In the genomic region with DNA sequence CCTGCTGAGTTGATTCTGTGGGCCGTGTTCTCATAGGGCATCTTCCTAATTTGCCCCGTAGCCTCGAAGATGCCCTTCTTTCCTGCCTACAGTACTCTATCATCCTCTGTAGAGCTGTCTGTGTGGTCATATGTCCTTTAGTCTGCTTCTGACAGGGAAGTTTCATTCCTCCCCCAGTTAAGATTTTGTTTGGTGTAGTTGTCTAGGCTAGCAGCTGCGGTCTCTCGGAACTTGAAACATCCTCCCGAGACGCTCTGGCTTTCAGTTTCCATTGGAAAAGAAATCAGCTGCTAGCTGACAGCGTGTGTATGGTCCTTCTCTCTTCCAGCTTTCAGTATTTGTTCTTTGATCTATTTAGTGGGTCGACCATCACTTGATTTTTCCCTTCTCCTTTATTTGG, we compare ENCODE assay signal across 24 mouse cellular contexts. TPM values are rescaled to one million over a fixed set of nuclear protein-coding genes. Genes with fewer than 3 reads are reported as not detected.
DNase-seq lines count a peak whose midpoint lies in the region; ATAC-seq and TF ChIP-seq lines count a peak whose summit lies in the region.
"Had no signal": no experiment of that assay in that cellular context is flagged by ENCODE, and none has a peak within 500 bp of the region (broad histone marks: within the 10 kb centered on the region; RNA-seq: fewer than 3 reads in every experiment).

No protein-coding gene starts in this region.

- no peak for TF ChIP-seq EP300 in liver, postnatal 0 days (IDR thresholded peaks at IDR 0.05; ENCODE audit: low read depth)
- TF ChIP-seq EP300 in CH12.LX (IDR thresholded peaks at IDR 0.05; ENCODE audit: low read length): peak; percentile 76

- H3K4me2 ChIP-seq in liver, postnatal 0 days (ENCODE audit: low read depth, low read length): no peak overlapping the region
- H3K4me2 ChIP-seq in CH12.LX (ENCODE audit: insufficient read depth, low read depth, poor library complexity, severe bottlenecking): peak overlapping the region; percentile 3; the same call in 1 of the 2 replicates
- H3K4me2 ChIP-seq: embryonic facial prominence, embryonic 12.5 days; forebrain, embryonic 13.5 days; forebrain, embryonic 15.5 days had no signal

- no peaks in the 10 kb centered on the region for H3K79me2 ChIP-seq in liver, adult 2 months (ENCODE audit: control insufficient read depth, insufficient read depth, low read length)
- no peaks in the 10 kb centered on the region for H3K79me2 ChIP-seq in CH12.LX (replicated peaks; ENCODE audit: control insufficient read depth, extremely low read depth, insufficient read depth, poor library complexity, severe bottlenecking)

- no peaks in the 10 kb centered on the region for H3K27me3 ChIP-seq in liver, adult 2 months (ENCODE audit: control insufficient read depth, insufficient read depth, low read length)
- H3K27me3 ChIP-seq in liver, postnatal 0 days (ENCODE audit: insufficient read depth, low read length): no peaks in the 10 kb centered on the region; the same call in 1 of the 2 replicates
- no peaks in the 10 kb centered on the region for H3K27me3 ChIP-seq in CH12.LX (replicated peaks)
- H3K27me3 ChIP-seq in splenic B cell, adult 2 months (ENCODE audit: control insufficient read depth, insufficient read depth, low read length, poor library complexity, severe bottlenecking): no peaks in the 10 kb centered on the region
- H3K27me3 ChIP-seq: embryonic facial prominence, embryonic 12.5 days; forebrain, embryonic 13.5 days; forebrain, embryonic 15.5 days had no signal

- no peaks in the 10 kb centered on the region for H3K9me3 ChIP-seq in liver, postnatal 0 days (ENCODE audit: low read length)
- H3K9me3 ChIP-seq in CH12.LX (replicated peaks; ENCODE audit: low read length): peaks cover 4% of the 10 kb centered on the region
- H3K9me3 ChIP-seq: embryonic facial prominence, embryonic 10.5 days; embryonic facial prominence, embryonic 12.5 days; forebrain, embryonic 13.5 days; forebrain, embryonic 15.5 days had no signal

- dilution Hi-C loops in CH12.LX (cut with MboI; ENCODE audit: extremely low pct_ligation_motif_present, extremely low pct_unique_long_range_greater_than_20kb, low sequenced_read_pairs): no loop called here

- TF ChIP-seq RAD21 in CH12.LX (IDR thresholded peaks at IDR 0.05; ENCODE audit: low read depth, low read length): no peak

- TF ChIP-seq CTCF in liver, adult 2 months (IDR thresholded peaks at IDR 0.05; ENCODE audit: low read depth, low read length): no peak
- TF ChIP-seq CTCF in liver, postnatal 0 days (IDR thresholded peaks at IDR 0.05; ENCODE audit: low read depth): no peak
- no peak for TF ChIP-seq CTCF in CH12.LX (conservative IDR thresholded peaks at IDR 0.05 in 1 of 2, IDR thresholded peaks at IDR 0.05 in 1 of 2; ENCODE audit: low read depth in 2 of 2, low read length in 2 of 2)

- no peak overlapping the region for H3K9ac ChIP-seq in liver, adult 2 months (ENCODE audit: low read depth, low read length)
- no peak overlapping the region for H3K9ac ChIP-seq in liver, postnatal 0 days (replicated peaks)
- no peak overlapping the region for H3K9ac ChIP-seq in CH12.LX (ENCODE audit: insufficient read depth, low read depth)
- H3K9ac ChIP-seq: embryonic facial prominence, embryonic 12.5 days; forebrain, embryonic 13.5 days; forebrain, embryonic 15.5 days; forebrain, postnatal 0 days had no signal

- in situ Hi-C loops in CH12.LX (cut with MboI; ENCODE audit: low pct_ligation_motif_present, low pct_unique_long_range_greater_than_20kb, low sequenced_read_pairs): no loop called here

- no peaks in the 10 kb centered on the region for H3K36me3 ChIP-seq in liver, adult 2 months (ENCODE audit: control insufficient read depth, insufficient read depth, low read length)
- 0 out of 2 replicates have a peak, but pooled peaks cover 5% of the 10 kb centered on the region for H3K36me3 ChIP-seq in liver, postnatal 0 days (replicated peaks; ENCODE audit: insufficient read depth, low read length)
- H3K36me3 ChIP-seq in CH12.LX (replicated peaks in 1 of 2; ENCODE audit: control insufficient read depth in 1 of 2, insufficient read depth in 1 of 2, low read length in 1 of 2): peaks cover 4 to 14% of the 10 kb centered on the region in 2 experiments
- H3K36me3 ChIP-seq in splenic B cell, adult 2 months (ENCODE audit: control insufficient read depth, insufficient read depth, low read length, poor library complexity, severe bottlenecking): no peaks in the 10 kb centered on the region

- TF ChIP-seq POLR2A in liver, adult 2 months (IDR thresholded peaks at IDR 0.05; ENCODE audit: extremely low read depth, insufficient read depth, low read length): no peak
- no peak for TF ChIP-seq POLR2A in CH12.LX (IDR thresholded peaks at IDR 0.05; ENCODE audit: low read depth, low read length)

- 86% methylated on average over 9 of the region's 9 CpGs for WGBS in liver, adult 2 months
- 80% methylated on average over 9 of the region's 9 CpGs for WGBS in liver, postnatal 0 days (ENCODE audit: insufficient replicate concordance)

- no peak overlapping the region for H3K27ac ChIP-seq in liver, adult 2 months (replicated peaks; ENCODE audit: insufficient read depth, low read depth, low read length)
- no peak overlapping the region for H3K27ac ChIP-seq in liver, postnatal 0 days (ENCODE audit: low read depth)
- no peak overlapping the region for H3K27ac ChIP-seq in CH12.LX (ENCODE audit: insufficient read depth, low read depth)
- H3K27ac ChIP-seq: embryonic facial prominence, embryonic 10.5 days; embryonic facial prominence, embryonic 12.5 days; forebrain, embryonic 13.5 days; forebrain, embryonic 15.5 days had no signal

- peak; percentile 12 for DNase-seq in liver, adult 2 months (ENCODE audit: extremely low read depth, low read depth, low spot score)
- DNase-seq in liver, postnatal 0 days: no peak
- no peak for DNase-seq in CH12.LX (ENCODE audit: extremely low read depth)
- DNase-seq in naive thymus-derived CD4-positive, alpha-beta T cell, adult 2 months (ENCODE audit: low read depth): peak; percentile 15
- DNase-seq in splenic B cell, adult 2 months (ENCODE audit: low read depth, low spot score): peak; percentile 53
- DNase-seq in adrenal gland, adult 18-20 months (ENCODE audit: low spot score in 2 of 2): no peak
- no peak for DNase-seq in right cerebral cortex, adult 18-20 months
- DNase-seq in right cerebral cortex, postnatal 25 days: no peak
- DNase-seq: adrenal gland, adult 8-10 months; adrenal gland, postnatal 14 days; adrenal gland, postnatal 36 days; cerebellum, adult 11-12 months; cerebellum, adult 2 months; cerebellum, adult 9-10 months; cerebellum, postnatal 10 days; cerebellum, postnatal 25 days; forebrain, postnatal 0 days had no signal

- no peak for ATAC-seq in liver, postnatal 0 days
- ATAC-seq: CD4-positive, CD25-positive, alpha-beta regulatory T cell, adult 4 months; forebrain, embryonic 13.5 days; forebrain, embryonic 15.5 days; forebrain, postnatal 0 days had no signal

- H3K4me1 ChIP-seq in liver, adult 2 months (ENCODE audit: control insufficient read depth, insufficient read depth, low read length): peaks cover 5% of the 10 kb centered on the region; the same call in 1 of the 2 replicates
- H3K4me1 ChIP-seq in liver, postnatal 0 days (ENCODE audit: insufficient read depth): peaks cover 13% of the 10 kb centered on the region
- peaks cover 17 to 35% of the 10 kb centered on the region in 2 experiments for H3K4me1 ChIP-seq in CH12.LX (ENCODE audit: control insufficient read depth in 1 of 2, insufficient read depth in 2 of 2)
- H3K4me1 ChIP-seq: embryonic facial prominence, embryonic 12.5 days had no signal

- H3K4me3 ChIP-seq in liver, adult 2 months (ENCODE audit: insufficient read depth, low read depth, low read length): no peak overlapping the region
- H3K4me3 ChIP-seq in liver, postnatal 0 days (ENCODE audit: low read depth, low read length): no peak overlapping the region
- H3K4me3 ChIP-seq in CH12.LX (replicated peaks in 1 of 3; ENCODE audit: low read depth in 2 of 3, low read length in 2 of 3, poor library complexity in 1 of 3): no peak overlapping the region
- H3K4me3 ChIP-seq: embryonic facial prominence, embryonic 10.5 days; embryonic facial prominence, embryonic 12.5 days; forebrain, embryonic 13.5 days; forebrain, embryonic 15.5 days had no signal

RNA-seq across cellular contexts. Expression of a gene that starts 12.7 kb away (rescaled TPM):
- 0.28 and 0.47 TPM in 2 replicates for total RNA-seq in liver, adult 2 months (2014; rRNA removed)
- polyA plus RNA-seq in liver, adult 2 months (2012; rRNA removed): 0.76 and 1.4 TPM in 2 replicates
- 0.72 and 0.85 TPM in 2 replicates for polyA plus RNA-seq in liver, postnatal 0 days (2015; fragmentation: Nextera tagmentation; extraction: Ambion mirVana)
- 16.1 and 21.5 TPM in 2 replicates for total RNA-seq in CH12.LX (2012; rRNA removed)
- total RNA-seq in CH12.LX (2014; rRNA removed): 32.8 and 42.7 TPM in 2 replicates
- 30.5 and 40.4 TPM in 2 replicates for polyA plus RNA-seq in CH12.LX (2012; ENCODE audit: insufficient read length, low read depth)
- under 1 TPM; 0.36 to 0.54 TPM for total RNA-seq in adrenal gland, adult 18-20 months (2021)
- total RNA-seq: adrenal gland, postnatal 36 days; forebrain, postnatal 0 days had no signal
- polyA plus RNA-seq: C2C12; forebrain, embryonic 13.5 days; forebrain, postnatal 0 days had no signal

RNA-seq across cellular contexts. Expression of a gene that starts 14.5 kb away (rescaled TPM):
- total RNA-seq in liver, adult 2 months (2014; rRNA removed): 7.1 and 8.5 TPM in 2 replicates
- polyA plus RNA-seq in liver, adult 2 months (2012; rRNA removed): 8.3 and 13.1 TPM in 2 replicates
- polyA plus RNA-seq in liver, postnatal 0 days (2015; fragmentation: Nextera tagmentation; extraction: Ambion mirVana): 9.7 and 11.9 TPM in 2 replicates
- total RNA-seq in CH12.LX (2012; rRNA removed): 67.7 and 77.4 TPM in 2 replicates
- 114 and 119 TPM in 2 replicates for total RNA-seq in CH12.LX (2014; rRNA removed)
- 82.5 and 112 TPM in 2 replicates for polyA plus RNA-seq in CH12.LX (2012; ENCODE audit: insufficient read length, low read depth)
- total RNA-seq in adrenal gland, adult 18-20 months (2021): 10 to 100 TPM; 14.7 to 21.0 TPM

RNA-seq across cellular contexts. Expression of a gene that starts 17.6 kb away (rescaled TPM):
- 39.0 and 53.2 TPM in 2 replicates for total RNA-seq in liver, adult 2 months (2014; rRNA removed)
- polyA plus RNA-seq in liver, adult 2 months (2012; rRNA removed): 55.8 and 76.9 TPM in 2 replicates
- polyA plus RNA-seq in liver, postnatal 0 days (2015; fragmentation: Nextera tagmentation; extraction: Ambion mirVana): 29.2 and 32.5 TPM in 2 replicates
- total RNA-seq in CH12.LX (2012; rRNA removed) (101 and 125 TPM in 2 replicates), CH12.LX (2014; rRNA removed) (137 and 141 TPM in 2 replicates)
- 247 and 252 TPM in 2 replicates for polyA plus RNA-seq in CH12.LX (2012; ENCODE audit: insufficient read length, low read depth)
- 100 to 1,000 TPM; 199 to 244 TPM for total RNA-seq in adrenal gland, adult 18-20 months (2021)

RNA-seq across cellular contexts. Expression of a gene that starts 38.3 kb away (rescaled TPM):
- total RNA-seq in liver, adult 2 months (2014; rRNA removed): 0.74 and 1.7 TPM in 2 replicates
- polyA plus RNA-seq in liver, adult 2 months (2012; rRNA removed): 1.1 and 3.1 TPM in 2 replicates
- 1.9 and 2.1 TPM in 2 replicates for polyA plus RNA-seq in liver, postnatal 0 days (2015; fragmentation: Nextera tagmentation; extraction: Ambion mirVana)
- total RNA-seq in CH12.LX (2012; rRNA removed): 107 and 135 TPM in 2 replicates
- total RNA-seq in CH12.LX (2014; rRNA removed): 173 and 199 TPM in 2 replicates
- 161 and 175 TPM in 2 replicates for polyA plus RNA-seq in CH12.LX (2012; ENCODE audit: insufficient read length, low read depth)
- 1 to 10 TPM; 2.0 to 3.8 TPM for total RNA-seq in adrenal gland, adult 18-20 months (2021)
- polyA plus RNA-seq: C2C12; forebrain, embryonic 13.5 days had no signal

RNA-seq across cellular contexts. Expression of a gene that starts 48.1 kb away (rescaled TPM):
- total RNA-seq in liver, adult 2 months (2014; rRNA removed): 4.2 and 6.6 TPM in 2 replicates
- 8.3 and 14.5 TPM in 2 replicates for polyA plus RNA-seq in liver, adult 2 months (2012; rRNA removed)
- polyA plus RNA-seq in liver, postnatal 0 days (2015; fragmentation: Nextera tagmentation; extraction: Ambion mirVana): 3.9 and 4.0 TPM in 2 replicates
- total RNA-seq in CH12.LX (2012; rRNA removed) (60.7 and 67.0 TPM in 2 replicates), CH12.LX (2014; rRNA removed) (77.4 and 102 TPM in 2 replicates)
- polyA plus RNA-seq in CH12.LX (2012; ENCODE audit: insufficient read length, low read depth): 147 and 149 TPM in 2 replicates
- total RNA-seq in adrenal gland, adult 18-20 months (2021): 10 to 100 TPM in 1 of 2 experiments, 1 to 10 TPM in 1; 8.5 to 13.3 TPM
- total RNA-seq: MEL had no signal
- polyA plus RNA-seq: C2C12; forebrain, embryonic 13.5 days had no signal

Comparison
In these comparisons a context has a peak if more than half of its experiments do, and no peak if none do; other contexts are left out.
1. DNase-seq: peak in liver, adult 2 months (single experiment), naive thymus-derived CD4-positive, alpha-beta T cell, adult 2 months (single experiment) and splenic B cell, adult 2 months (single experiment); none in liver, postnatal 0 days (single experiment), CH12.LX (single experiment), adrenal gland, adult 18-20 months (0 of 2), right cerebral cortex, adult 18-20 months (single experiment) and right cerebral cortex, postnatal 25 days (single experiment).
2. RNA of a gene that starts 12.7 kb away (total RNA-seq): 16.1 to 42.7 TPM in CH12.LX; 0.36 to 0.54 TPM in adrenal gland, adult 18-20 months and 0.28 to 0.47 TPM in liver, adult 2 months; every median in the first group is over 10 times any median in the second.